Mouse (Mus musculus) spleen, embryonic (tissue): Measurements from ENCODE around the gene Brd9.
"Not testable (repeated sequence)": the region's sequence is repeated elsewhere in the genome, so short reads cannot be mapped to it uniquely, and the experiment has no call there.

Experiments
- CTCF ChIA-PET: fragments of 350-600 bp; sonication (Branson Sonifier 250); formaldehyde crosslinking; loops from one replicate; lab custom pipeline; 2022; lab: Charles Lee

Gene Brd9

GRCm38 (mm10) chr13:73990325-73990724 is 52.7 kb downstream of the Brd9 start:
- CTCF ChIA-PET, result no interaction called here

GRCm38 (mm10) chr13:73990761-73991160 is 53.1 kb downstream of the Brd9 start:
- CTCF ChIA-PET, result no interaction called here

GRCm38 (mm10) chr13:73991267-73991666 is 53.7 kb downstream of the Brd9 start:
- CTCF ChIA-PET, result no interaction called here

- CTCF ChIA-PET, result no interaction called here
Observed at GRCm38 (mm10) chr13:73996456-73996855, 58.8 kb downstream of the Brd9 start.

GRCm38 (mm10) chr13:74000519-74000918 is 62.9 kb downstream of the Brd9 start:
- CTCF ChIA-PET, result no interaction called here

- CTCF ChIA-PET, result no interaction called here
Observed at GRCm38 (mm10) chr13:74000961-74001360, 63.4 kb downstream of the Brd9 start.

- CTCF ChIA-PET, result no interaction called here
Observed at GRCm38 (mm10) chr13:74001492-74001891, 63.9 kb downstream of the Brd9 start.

GRCm38 (mm10) chr13:74006881-74007280 is 69.3 kb downstream of the Brd9 start:
- CTCF ChIA-PET, result not testable (repeated sequence)

- CTCF ChIA-PET, result not testable (repeated sequence)
Observed at GRCm38 (mm10) chr13:74008216-74008615, 70.6 kb downstream of the Brd9 start.

GRCm38 (mm10) chr13:74008948-74009718 is 71.5 kb downstream of the Brd9 start, which contains the start of gene Tppp:
Gene Tppp (plus strand): TSS chr13:74009407.
- CTCF ChIA-PET, result no interaction called here

- CTCF ChIA-PET, result interaction anchor here (0.6 kb wide), 1 partner anchor 157 kb away, joined by 17 read pairs; no protein-coding TSS in a partner anchor
Observed at GRCm38 (mm10) chr13:74009791-74010614, 72.4 kb downstream of the Brd9 start.
